Mouse (Mus musculus): Measurements from ENCODE around the gene Ptprc. TPM values are rescaled to one million over a fixed set of nuclear protein-coding genes. Genes with fewer than 3 reads are reported as not detected.

Gene Ptprc
- total RNA-seq, 2 experiments from 2014 or later: 0.62 to 1.4 TPM

DNA sequence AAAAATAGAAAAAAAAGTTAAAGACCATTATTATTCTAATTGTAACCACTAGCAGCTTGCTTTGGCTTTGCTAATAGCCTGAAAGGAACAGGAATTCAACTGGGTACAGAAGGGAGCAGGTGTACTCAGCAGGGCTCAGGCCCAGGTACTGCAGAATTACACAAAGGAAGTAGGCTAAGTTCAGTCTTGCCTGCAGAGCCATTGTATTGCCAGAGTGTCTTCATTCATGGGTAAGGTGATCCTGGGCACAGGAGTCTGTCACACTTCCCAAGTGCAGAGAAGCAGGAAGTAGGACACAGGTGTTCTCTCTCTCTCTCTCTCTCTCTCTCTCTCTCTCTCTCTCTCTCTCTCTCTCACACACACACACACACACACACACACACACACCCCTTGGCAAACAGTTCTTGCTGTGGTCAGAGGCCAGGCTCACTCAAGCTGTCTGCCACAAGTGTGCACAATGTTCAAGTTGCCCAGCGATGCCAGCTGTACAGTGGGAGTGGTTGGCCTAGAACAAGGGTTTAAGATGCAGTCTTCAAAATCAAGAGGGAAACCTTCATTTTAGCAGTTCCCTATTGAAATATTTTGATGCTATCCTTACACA lies 21.2 kb downstream of the Ptprc start:
- no peak for DNase-seq (ENCODE audit: low spot score)

- no peak for DNase-seq (ENCODE audit: low spot score)
Measured at GRCm38 (mm10) chr1:138153126-138153525, 22.4 kb downstream of the Ptprc start.

DNA sequence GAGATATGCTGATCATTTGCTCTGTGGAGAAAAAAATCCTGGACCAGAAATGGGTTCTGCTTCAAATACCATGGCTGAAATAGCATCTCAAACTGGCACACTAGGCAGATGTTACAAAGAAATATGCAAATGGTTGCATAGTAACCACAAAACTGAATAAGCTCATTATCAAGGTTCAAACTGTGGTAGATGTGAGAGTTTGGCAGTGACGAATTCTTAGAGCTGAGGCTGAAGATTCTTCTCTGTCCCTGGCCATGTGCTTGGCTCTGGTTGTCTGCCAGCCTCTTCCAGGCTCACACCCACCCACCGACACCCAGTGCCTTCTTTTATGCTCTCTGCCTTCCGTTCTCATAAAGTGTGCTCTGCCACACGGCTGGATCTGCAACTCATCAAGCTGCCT lies 26.7 kb downstream of the Ptprc start:
- DNase-seq (ENCODE audit: low spot score): no peak

GRCm38 (mm10) chr1:138145571-138145970 lies 29.9 kb downstream of the Ptprc start:
- DNase-seq (ENCODE audit: low spot score): no peak

DNA sequence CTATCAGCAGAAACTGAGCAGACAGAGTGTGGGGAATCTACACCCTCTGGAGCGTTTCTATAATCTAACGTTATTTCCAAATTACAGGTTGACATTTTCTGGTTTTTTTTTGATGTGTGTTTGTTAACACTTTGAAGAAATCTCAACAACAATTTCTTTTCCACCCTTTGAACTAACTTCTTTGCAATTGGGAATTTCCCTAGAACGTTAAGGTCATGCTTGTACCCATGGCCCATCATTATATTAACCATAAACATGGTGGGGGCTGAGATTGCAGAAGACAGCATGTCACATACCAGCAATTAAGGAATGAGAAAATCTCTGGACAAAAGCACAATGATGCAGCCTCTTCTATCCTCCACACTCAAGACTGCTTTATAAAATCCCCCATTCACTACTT lies 30.4 kb downstream of the Ptprc start:
- no peak for DNase-seq (ENCODE audit: low spot score)

DNA sequence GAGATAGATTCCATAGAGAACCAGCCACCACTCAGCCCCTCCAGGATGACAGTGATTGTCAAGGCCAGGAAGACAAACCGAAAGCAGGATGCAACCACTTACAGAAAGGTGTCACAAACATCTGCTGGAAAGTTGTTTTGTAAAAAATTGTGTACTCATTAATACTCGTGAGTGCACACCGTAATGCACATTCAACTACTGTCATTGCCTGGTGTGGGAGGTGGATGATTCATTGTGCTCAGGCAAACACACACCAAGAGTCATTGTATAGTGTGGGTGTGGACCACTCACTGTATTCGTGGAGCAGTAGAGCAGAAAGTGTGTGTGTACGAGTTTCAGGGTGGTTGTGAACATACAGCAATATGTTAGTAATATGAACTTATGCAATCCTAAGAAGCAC lies 31.1 kb downstream of the Ptprc start:
- no peak for DNase-seq (ENCODE audit: low spot score)

DNA sequence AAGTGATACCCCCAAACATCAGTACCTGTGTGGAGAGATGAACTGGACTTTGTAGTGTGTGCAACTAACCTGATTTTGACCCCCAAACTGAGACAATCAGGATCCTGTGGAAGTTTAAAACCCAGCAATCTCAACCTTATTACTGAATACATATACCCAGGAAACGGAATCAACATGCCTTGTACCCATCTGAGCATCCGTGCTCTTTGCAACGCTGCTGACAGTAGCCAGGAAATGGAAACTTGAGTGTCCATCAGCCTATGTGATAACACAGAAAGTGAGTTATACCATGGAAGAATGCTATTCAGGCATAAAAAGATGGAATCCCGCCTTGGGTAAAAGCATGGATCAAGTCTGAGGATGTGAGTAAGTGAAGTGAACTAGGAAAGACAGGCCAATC lies 34.7 kb downstream of the Ptprc start:
- no peak for DNase-seq (ENCODE audit: low spot score)

- no peak for DNase-seq (ENCODE audit: low spot score)
Measured at GRCm38 (mm10) chr1:138137696-138138095, 37.8 kb downstream of the Ptprc start.

DNA sequence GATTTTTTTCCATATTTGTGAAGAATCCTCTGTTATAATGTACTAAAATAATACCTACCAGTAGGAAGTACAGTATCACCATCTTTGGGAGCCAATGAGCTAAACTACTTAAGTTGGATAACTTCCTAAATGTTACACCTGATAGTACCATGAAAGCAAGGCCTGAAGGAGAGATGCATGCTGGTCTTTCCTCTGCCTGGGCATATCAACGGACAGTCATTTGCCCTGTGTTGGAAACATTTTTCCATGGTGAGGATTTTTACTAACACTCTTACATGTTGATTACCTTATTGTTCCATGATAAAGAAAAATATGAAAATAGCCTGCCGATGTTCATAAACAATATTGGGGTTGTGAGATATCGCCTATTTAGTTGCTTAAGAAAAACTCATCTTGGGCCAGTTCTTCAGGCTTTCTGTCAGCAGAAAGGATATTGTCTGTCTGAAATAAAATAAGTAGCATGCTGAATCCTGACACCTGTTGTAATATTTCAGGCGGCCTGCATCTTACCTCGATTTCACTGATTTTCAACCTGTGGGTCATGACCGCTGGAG lies 38.4 kb downstream of the Ptprc start:
- no peak for DNase-seq (ENCODE audit: low spot score)

DNA sequence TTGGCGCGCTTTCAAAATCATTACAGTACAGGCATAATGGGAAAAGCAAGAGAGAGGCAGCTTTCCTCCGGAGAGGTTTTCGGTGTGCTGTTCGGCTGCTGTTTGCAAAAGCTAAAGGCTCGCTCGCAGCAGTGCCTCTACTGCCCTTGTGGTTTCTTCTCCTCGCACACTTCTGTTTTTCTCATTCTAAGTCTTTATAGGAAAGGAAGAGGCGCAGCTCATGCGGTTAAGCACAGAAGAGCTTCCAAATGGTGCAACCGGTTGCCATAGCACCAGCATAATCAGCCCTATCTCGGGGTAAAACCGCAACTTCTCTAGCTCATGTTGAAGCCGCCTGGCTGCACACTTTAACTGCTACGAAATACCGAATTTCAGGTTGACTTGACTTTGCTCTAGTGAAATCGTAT lies 39.1 kb downstream of the Ptprc start:
- DNase-seq (ENCODE audit: low spot score): peak; percentile 12

GRCm38 (mm10) chr1:138135637-138136372 lies 39.7 kb downstream of the Ptprc start:
- no peak for DNase-seq (ENCODE audit: low spot score)

GRCm38 (mm10) chr1:138135117-138135516 lies 40.4 kb downstream of the Ptprc start:
- DNase-seq (ENCODE audit: low spot score): no peak

DNA sequence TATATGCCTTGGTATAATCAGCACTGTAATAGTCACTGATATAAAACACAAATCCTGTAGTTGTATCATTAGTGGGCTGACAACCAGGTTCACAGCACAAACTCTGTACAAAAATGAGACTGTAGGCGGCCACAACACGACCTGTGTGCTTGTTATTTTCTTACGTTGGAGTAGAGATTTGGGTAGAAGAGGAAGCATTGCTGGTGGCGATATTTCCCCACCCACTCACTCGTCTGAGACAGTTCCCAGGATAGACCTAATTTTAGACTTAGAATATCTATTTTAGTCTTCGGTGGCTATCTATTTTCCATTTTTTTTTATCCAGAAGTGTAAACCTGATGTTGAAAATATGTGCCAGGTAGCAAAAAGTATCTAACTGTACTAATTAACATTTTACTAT lies 41.2 kb downstream of the Ptprc start:
- no peak for DNase-seq (ENCODE audit: low spot score)

GRCm38 (mm10) chr1:138131739-138132138 lies 43.8 kb downstream of the Ptprc start:
- no peak for DNase-seq (ENCODE audit: low spot score)

DNA sequence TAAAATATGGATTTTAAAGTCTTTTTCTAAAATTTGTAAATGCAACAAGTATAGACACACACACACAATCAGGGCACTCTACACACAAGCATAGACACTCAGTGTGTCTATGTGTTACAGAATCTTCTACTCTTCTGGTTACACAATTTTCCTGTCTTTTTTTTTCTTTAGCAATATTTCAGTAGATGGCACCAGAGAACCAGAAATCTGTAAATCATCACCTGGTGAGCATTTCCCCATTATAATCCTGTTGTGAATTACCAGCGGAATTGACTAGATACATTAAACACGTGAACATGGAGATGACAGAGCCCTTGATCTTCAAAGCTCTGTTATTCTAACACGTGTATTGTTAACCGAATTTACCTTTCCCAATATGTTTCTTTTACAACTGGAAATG lies 45.4 kb downstream of the Ptprc start:
- no peak for DNase-seq (ENCODE audit: low spot score)

- no peak for DNase-seq (ENCODE audit: low spot score)
Measured at GRCm38 (mm10) chr1:138126843-138127242, 48.7 kb downstream of the Ptprc start.

- DNase-seq (ENCODE audit: low spot score): no peak
Measured at GRCm38 (mm10) chr1:138125281-138125680, 50.2 kb downstream of the Ptprc start.

DNA sequence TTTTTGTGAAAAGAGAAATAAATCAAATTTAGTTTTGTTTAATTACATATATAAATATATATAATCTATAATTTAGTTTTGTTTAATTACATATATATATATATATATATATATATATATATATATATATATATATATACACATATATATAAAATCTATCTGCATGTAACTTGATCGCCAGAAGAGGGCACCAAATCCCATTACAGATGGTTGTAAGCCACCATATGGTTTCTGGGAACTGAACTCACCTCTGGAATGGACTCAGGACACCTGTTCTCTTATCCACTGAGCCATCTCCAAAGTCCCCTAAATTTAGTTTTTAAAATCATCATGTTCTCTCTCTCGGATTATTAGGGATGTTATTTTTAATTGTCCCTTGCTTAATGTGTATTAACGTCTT lies 51.6 kb downstream of the Ptprc start:
- DNase-seq (ENCODE audit: low spot score): no peak

- no peak for DNase-seq (ENCODE audit: low spot score)
Measured at GRCm38 (mm10) chr1:138119895-138120294, 55.6 kb downstream of the Ptprc start.

GRCm38 (mm10) chr1:138093219-138093618 lies 82.3 kb downstream of the Ptprc start:
- DNase-seq (ENCODE audit: low spot score): no peak

DNA sequence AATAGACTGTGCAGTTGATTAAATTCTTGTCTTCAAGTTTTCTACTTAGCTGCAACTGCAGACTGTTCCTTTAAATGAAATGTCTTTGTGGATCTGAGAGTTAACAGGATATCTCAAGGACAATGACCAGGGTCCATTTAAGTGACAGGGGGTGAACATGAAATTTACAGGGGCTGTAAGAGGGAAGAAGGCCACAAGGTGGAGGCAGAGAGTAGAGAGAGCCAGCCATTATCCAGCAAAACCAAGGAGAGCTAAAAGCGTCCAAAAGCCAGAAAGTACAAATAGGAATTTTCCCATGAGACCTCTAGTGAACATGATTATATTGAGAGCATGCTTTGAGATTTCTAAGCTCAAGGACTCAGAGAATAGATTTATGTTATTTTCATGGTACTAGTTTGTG lies 89.7 kb downstream of the Ptprc start:
- no peak for DNase-seq (ENCODE audit: low spot score)

DNA sequence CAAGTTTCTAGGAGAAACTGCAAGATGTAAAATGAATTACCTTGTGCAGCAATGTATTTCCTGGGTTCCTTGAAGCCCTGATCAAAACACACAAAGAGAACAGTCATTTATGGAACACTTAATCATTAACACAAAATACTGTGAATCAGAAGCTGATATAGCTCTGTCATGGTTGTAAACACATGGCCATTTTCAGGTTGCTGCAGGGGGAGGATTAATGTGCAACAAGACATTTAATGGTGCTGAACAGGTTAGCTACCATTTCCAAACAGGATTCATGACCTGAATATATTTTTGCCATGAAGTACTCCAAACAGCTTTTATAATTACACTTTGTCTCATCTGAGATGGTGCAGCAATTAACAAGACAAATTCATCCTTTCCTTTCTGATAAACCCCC lies 91.8 kb downstream of the Ptprc start:
- DNase-seq (ENCODE audit: low spot score): no peak

- DNase-seq (ENCODE audit: low spot score): no peak
Measured at GRCm38 (mm10) chr1:138080308-138080707, 95.2 kb downstream of the Ptprc start.
